Mouse (Mus musculus): ENCODE results near the gene E2f8.
A peak's percentile ranks its signal among the peaks of the same experiment; 100 is the strongest.

The E2f8 gene

DNA sequence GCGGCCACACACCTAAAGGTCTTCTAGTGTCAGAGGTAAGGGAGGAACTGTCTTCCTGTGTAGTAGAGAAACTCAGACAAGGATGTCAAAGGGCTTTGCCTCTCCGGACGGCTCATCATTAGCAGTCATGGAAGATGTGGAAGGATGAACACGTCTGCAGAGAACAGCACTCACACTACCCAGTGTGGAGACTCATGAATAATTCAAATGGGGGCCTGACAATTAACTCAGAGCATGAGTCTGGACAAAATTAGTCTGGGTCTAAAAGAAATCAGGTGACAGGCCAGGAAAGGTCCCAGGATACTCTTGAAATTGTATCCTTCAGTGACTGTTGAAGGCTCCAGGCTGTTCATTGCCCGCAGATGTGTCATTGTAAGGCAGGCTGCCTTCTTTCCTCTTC, 9.6 kb upstream of the E2f8 start:
- no peak for DNase-seq (ENCODE audit: low spot score in 2 of 2)

DNA sequence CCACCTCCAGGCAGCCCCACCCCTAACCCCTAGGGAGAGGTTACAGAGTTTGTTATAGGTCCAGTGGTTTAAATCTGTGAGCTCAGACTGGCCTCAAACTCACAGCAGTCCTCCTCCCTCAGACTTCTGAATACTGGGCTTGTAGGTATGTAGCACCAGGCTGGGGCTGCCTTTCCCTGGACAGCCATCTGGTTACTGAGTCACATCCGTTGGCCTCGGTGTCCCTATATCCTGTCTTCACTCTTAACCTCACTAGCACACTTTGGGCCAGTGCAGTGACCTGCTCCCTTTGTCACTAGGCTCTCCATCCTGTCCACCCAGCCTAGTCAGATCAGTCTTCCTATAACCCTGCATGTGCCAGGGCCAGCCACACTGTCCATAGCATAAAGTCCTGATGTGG, 7.4 kb upstream of the E2f8 start:
- DNase-seq (ENCODE audit: low spot score in 2 of 2): no peak

GRCm38 (mm10) chr7:48887973-48888372, 6.6 kb upstream of the E2f8 start:
- no peak for DNase-seq (ENCODE audit: low spot score in 2 of 2)

DNA sequence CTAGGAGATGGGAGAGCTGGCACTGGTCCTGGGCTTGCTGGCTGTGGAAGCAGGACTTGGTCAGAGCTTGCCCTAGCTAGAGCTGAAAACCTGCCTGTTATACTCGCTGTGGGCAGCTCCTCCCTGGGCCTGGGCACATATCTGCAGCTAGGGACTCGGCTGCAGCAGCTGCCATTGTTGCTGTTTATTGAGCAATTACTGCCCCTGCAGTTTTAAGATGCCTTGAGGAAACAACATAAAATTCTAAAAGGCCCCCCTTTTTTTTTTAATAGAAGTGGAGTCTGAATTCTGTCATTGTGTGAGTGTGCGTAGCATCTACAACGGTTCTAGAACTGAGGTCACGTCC, 2.8 kb upstream of the E2f8 start:
- no peak for DNase-seq (ENCODE audit: low spot score in 2 of 2)

DNA sequence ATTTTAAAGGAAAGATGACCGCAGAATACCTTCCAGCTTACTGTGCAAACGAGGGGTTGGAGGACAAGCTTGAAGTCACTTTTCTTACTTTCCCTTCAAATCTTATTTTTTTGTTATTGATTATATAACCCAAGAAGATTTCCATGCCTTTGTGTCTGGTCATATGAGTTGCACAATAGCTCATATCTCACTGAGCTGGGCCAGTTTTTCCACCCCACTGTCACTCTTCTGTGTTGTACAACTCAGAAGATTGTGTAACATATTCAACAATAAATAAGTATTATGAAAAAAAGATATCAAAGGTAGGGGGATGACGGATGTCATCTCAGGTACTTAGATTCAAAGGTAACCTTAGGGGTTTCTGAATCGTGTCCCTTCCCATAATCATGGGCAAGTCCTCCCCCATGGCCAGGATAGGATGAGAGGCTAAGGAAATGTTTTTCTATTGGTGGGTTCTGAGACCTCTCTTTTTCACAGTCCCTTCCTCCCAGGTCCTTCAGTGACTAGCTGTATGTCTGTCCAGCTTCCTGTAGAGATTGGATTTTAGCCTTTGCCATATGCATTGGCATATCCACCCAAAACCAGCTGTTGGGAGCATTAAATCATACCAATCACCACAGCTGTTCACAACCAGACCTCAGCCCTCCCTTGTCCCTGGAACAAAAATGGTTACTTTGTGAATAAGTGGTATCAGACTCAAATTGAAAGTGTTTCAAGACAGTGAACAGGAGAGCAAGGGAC, 2.3 kb upstream of the E2f8 start:
- no peak for DNase-seq (ENCODE audit: low spot score in 2 of 2)

- peak; percentile 60 to 80 for DNase-seq (ENCODE audit: low spot score in 2 of 2)
Measured at GRCm38 (mm10) chr7:48881971-48882609, 694 bp upstream of the E2f8 start.

DNA sequence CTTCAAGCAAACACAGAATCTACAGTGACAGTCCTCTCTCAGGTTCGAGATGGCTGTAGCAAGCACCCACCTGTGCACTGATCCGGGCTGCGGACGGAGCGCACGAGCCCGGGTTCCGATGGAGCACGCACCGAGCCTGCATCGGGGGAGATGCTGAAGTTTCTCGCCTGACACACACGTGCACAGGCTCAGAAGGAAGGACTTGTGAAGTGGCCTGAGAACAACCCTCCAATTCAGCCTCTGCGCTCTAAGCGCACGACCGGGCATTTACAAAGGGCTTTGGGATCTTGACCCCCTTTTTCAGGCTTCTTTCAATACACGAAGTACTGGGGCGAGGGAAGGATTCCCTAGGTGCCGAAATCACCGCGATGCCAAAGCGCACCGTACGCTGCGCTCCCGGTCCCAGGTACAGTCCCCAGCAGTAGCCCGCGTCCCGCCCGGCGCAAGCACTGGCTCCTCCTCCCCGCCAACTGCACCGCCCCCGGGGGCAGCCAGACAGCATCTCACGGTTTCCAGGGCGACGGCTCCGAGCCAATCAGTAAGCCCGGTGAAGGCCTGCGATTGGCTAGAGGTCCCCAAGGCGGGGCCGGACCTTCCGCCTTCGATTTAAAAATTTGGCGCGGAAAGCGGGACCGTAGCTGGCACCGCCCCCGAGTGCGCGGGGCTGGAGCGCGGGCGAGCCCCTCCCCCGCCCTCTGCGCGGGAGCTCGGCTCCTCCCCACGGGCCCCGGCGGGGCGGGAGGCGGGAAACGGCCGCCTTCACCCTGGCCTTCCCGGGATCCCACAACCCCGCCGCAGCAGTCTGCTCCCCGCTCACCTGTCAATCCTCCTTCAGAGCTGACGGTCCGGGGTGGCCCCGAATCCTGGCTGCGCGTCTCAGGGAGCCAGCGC, 560 bp downstream of the E2f8 start:
- DNase-seq (ENCODE audit: low spot score in 2 of 2): peak; percentile 99

DNA sequence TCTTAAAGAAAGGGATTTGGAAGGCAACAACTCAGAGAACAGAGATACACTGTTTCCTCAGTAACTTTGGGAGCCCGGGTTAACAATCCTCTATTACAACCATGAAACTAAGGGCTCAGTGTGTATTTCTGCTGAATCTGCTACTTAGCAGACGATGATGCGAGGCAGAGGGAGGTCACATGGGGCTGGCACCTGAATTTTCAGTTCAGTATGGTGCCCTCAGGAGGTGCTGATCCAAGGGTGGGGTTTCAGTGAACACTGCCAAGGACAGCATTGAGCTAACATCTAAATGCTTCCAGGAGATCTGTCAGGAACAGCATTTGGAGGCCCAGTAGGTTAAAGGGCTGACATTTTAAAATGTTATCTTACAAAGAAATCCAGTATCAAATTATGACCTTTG, 1.8 kb downstream of the E2f8 start:
- DNase-seq (ENCODE audit: low spot score in 2 of 2): no peak

DNA sequence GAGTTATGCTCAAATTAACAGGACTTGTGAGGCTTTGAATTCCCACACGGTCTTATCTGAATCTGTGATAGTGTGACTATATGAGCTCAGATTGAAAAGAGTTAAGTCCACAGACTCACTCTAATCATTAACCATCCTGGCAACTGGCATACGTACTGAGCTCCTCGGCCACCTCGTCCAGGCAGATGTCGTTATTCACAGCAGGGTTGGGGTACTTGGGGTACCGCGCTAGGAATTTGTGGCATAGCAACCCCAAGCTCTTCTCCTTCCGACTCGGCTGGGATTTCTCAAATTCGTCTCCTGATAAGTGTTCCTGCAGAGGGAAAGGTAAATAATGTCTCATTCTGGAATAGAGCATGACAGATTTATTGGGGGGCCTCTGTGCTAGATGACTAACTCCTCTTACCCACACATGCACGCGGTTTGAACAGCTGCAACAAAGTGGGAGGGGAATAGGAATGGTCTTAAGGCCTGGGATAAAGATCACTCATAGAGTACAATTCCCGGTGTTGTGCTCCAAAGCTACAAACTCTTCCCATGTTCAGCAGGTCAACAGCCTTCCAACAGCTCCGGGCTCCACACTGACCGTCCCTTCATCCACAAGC, 3.5 kb downstream of the E2f8 start:
- DNase-seq (ENCODE audit: low spot score in 2 of 2): no peak

DNA sequence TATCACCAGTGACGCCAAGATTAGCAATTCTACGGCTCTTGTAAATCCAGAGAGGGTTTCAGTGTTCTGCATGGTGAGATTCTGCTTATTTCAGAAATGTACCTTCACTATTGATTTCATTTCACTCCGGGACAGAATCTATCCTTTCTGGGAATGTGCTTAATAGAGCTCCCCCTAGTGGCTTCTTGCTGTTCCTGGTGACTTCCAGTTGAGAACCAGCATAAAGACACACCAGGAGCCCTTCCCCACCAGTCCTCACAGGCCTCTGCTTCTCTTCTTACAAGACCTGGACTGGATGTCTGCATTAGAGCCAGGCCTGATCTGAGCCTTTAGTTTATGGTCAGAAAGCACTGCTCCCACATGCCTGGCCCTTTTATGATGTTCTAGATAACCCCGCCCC, 4.9 kb downstream of the E2f8 start:
- DNase-seq (ENCODE audit: low spot score in 2 of 2): peak in 1 of 2 experiments; percentile 43

- no peak for DNase-seq (ENCODE audit: low spot score in 2 of 2)
Measured at GRCm38 (mm10) chr7:48875096-48875495, 6.3 kb downstream of the E2f8 start.

DNA sequence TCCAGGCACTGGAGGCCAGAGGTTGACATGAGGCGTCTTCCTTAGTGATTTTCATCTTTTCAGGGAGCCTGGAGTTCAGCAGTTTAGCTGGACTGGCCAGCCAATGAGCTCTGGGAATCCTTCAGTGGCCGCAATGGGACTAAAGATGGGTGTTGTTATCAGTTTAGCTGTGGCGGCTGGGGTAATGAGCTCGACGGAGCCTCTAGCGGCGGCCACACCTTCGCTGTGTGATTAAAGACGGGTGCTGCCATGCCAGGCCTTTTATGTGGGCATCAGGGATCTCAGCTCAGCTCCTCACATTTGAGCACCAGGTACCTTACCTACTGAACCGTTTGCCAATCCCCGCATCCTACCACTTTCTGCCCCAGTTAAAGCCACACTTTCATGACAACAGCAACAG, 10.1 kb downstream of the E2f8 start:
- DNase-seq (ENCODE audit: low spot score in 2 of 2): peak in 1 of 2 experiments; percentile 59

GRCm38 (mm10) chr7:48870579-48871180, 10.7 kb downstream of the E2f8 start:
- peak in 1 of 2 experiments; percentile 60 for DNase-seq (ENCODE audit: low spot score in 2 of 2)

DNA sequence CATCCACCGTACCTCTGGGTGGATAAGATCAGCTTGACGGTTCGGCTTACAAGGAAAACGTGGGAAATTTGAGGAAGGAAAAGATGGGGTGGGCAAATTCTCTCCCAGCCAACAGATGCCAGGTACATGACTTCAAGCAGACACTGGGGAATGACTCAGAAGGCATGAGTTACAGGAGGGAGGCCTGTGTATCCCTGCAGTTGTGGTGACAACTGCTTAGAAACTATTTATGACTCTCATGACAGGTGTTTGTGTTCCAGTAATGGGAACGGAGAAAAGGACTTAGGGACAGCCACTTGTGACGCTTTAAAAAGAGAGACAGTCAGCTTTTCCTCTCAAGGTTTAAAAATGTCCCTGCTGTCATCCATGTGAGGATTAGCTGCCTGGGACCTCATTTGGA, 11.3 kb downstream of the E2f8 start:
- no peak for DNase-seq (ENCODE audit: low spot score in 2 of 2)

DNA sequence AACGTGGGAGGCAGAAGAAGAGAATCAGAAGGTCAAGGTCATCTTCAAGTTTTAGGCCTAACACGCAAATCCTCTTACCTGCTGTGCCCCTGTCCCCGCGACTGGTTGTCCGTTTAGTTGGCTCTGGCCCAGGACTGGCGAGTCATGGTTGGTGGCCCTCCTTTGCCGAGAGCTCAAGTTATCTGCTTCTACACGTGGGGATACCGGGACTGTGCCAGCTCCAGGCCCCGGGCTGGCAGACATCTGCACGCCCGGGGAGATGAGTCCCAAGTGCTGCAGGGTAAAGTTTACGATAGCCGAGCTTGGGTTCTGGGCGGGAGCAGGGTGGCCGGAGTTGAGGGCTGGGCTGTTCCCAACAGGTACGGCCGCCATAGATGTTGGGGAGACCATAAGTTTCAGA, 13.8 kb downstream of the E2f8 start:
- no peak for DNase-seq (ENCODE audit: low spot score in 2 of 2)

- no peak for DNase-seq (ENCODE audit: low spot score in 2 of 2)
Measured at GRCm38 (mm10) chr7:48864671-48865458, 16.5 kb downstream of the E2f8 start.

- DNase-seq (ENCODE audit: low spot score in 2 of 2): no peak
Measured at GRCm38 (mm10) chr7:48864199-48864598, 17.2 kb downstream of the E2f8 start.

DNA sequence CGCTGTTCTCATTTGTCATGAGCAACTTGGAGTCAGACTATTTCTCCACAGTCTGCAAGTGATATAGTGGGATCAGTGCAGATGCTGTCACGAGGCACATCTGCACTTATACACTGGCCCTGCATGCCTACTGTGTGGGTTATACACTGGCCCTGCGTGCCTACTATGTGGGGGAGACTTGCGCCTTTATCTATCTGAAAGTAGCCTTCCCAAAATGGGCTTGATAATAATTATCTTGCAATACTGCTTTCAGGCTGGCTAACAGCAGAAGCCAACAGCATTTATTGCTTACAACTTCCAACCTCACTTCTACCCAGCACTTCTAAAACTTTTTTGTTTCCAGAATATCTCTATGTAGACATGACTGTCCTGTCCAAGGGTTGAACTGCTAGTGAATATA, 19.6 kb downstream of the E2f8 start:
- DNase-seq (ENCODE audit: low spot score in 2 of 2): no peak

DNA sequence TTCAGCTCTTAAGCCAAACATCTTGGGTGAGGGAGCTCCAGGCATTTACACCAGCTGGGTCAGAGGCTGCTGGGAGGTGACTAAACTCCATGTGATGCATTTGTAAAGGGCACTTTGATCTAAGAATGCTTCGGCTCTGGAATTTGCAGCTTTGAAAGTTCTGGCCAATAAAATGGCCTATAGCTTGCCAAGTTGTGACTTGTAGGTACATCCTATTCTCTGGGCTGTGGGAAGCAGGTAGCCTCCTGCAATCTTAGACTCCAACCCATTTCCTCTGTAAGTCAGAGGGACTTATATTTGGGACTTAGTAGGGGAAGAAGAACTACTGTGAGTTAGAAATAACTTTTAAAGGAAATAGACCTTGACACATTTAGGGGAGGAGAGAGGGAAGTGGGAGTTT, 20.4 kb downstream of the E2f8 start:
- no peak for DNase-seq (ENCODE audit: low spot score in 2 of 2)

- no peak for DNase-seq (ENCODE audit: low spot score in 2 of 2)
Measured at GRCm38 (mm10) chr7:48859362-48859761, 22.0 kb downstream of the E2f8 start.

DNA sequence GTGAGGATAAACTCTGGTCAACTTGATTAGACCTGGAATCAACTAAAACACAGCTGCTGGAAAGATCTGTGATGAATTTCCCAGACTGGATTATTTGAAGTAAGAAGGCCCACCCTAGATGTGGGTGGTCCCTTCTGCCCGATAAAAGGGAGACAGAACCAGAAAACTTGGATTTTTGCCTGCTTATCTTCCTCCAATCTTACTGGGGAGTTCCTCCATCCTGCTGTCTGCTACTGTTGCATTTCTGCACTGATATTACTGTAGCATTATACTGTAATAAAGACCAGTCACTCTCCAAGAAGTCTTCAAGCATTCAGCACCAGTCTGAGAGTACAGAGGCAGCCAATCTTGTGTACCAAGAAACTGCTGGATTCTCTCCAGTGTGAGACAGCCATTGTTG, 23.1 kb downstream of the E2f8 start:
- no peak for DNase-seq (ENCODE audit: low spot score in 2 of 2)
